11 mouse cellular contexts compared by ENCODE assay signal in the genomic region with DNA sequence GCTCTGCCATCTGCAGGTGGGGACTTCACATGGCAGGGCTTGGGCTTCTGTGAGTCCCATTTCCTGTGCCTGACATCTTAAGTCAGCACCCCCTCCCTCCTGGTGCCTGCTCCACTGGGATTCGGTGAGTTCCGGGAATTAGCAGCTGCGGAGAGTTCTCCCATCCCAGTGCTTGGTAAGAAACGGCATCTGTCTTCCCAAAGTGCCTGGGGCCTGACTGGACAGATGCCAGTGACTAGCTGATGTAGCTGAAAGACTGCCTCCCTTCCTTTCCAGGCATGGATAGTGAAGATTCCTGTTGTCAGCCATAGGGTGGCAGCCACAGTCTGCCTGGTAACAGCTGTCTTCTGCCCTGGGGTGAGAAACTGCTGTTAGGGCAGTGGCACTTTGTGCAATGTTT. TPM values are rescaled to one million over a fixed set of nuclear protein-coding genes. Genes with fewer than 3 reads are reported as not detected.
DNase-seq lines count a peak whose midpoint lies in the region; ATAC-seq lines count a peak whose summit lies in the region.
"Had no signal": no experiment of that assay in that cellular context is flagged by ENCODE, and none has a peak within 500 bp of the region (broad histone marks: within the 10 kb centered on the region; RNA-seq: fewer than 3 reads in every experiment).

No protein-coding gene starts in this region.

- DNase-seq in cerebellum, adult 11 months: peak; percentile 39
- DNase-seq in layer of hippocampus, postnatal 36 days: peak; percentile 37
- peak; percentile 67 for DNase-seq in right cerebral cortex, postnatal 25 days
- DNase-seq in spleen, postnatal 4 days (ENCODE audit: low spot score in 2 of 2): no peak
- no peak for DNase-seq in heart, adult 9 months (ENCODE audit: low spot score in 2 of 2)

- no peak overlapping the region for H3K4me3 ChIP-seq in midbrain, embryonic 16.5 days (ENCODE audit: low read depth, low read length)
- no peak overlapping the region for H3K4me3 ChIP-seq in midbrain, embryonic 13.5 days (replicated peaks)

- whole genome bisulfite sequencing in midbrain, embryonic 16.5 days: 14% methylated on average over 4 of the region's 4 CpGs
- WGBS in midbrain, embryonic 13.5 days: 18% methylated on average over 4 of the region's 4 CpGs

- no peak overlapping the region for H3K9ac ChIP-seq in midbrain, embryonic 16.5 days (ENCODE audit: low read depth, low read length)
- no peak overlapping the region; the same call in 1 of the 2 replicates for H3K9ac ChIP-seq in midbrain, embryonic 13.5 days (replicated peaks)

- no peak for ATAC-seq in cerebellum, adult (ENCODE audit: insufficient number of reproducible peaks, low FRiP score, low TSS enrichment)
- ATAC-seq in midbrain, embryonic 16.5 days: peak; percentile 29; the same call in 1 of the 2 replicates
- ATAC-seq in midbrain, embryonic 13.5 days: no peak

- peaks cover 10% of the 10 kb centered on the region for H3K27me3 ChIP-seq in midbrain, embryonic 16.5 days (ENCODE audit: control insufficient read depth, insufficient read depth, low read depth, low read length)
- peaks cover 33% of the 10 kb centered on the region for H3K27me3 ChIP-seq in midbrain, embryonic 13.5 days

- H3K4me2 ChIP-seq in midbrain, embryonic 16.5 days (ENCODE audit: low read length): no peak overlapping the region
- H3K4me2 ChIP-seq in midbrain, embryonic 13.5 days (replicated peaks): no peak overlapping the region

- peaks cover 10% of the 10 kb centered on the region; the same call in 1 of the 2 replicates for H3K4me1 ChIP-seq in midbrain, embryonic 16.5 days (ENCODE audit: control insufficient read depth, insufficient read depth, low read length)
- H3K4me1 ChIP-seq in midbrain, embryonic 13.5 days (replicated peaks): peaks cover 18% of the 10 kb centered on the region

- no peaks in the 10 kb centered on the region for H3K9me3 ChIP-seq in midbrain, embryonic 16.5 days (replicated peaks; ENCODE audit: control insufficient read depth, low read length, poor library complexity, severe bottlenecking)
- no peaks in the 10 kb centered on the region for H3K9me3 ChIP-seq in midbrain, embryonic 13.5 days

- H3K36me3 ChIP-seq in midbrain, embryonic 16.5 days (ENCODE audit: control insufficient read depth, insufficient read depth, low read length): no peaks in the 10 kb centered on the region
- H3K36me3 ChIP-seq in midbrain, embryonic 13.5 days: no peaks in the 10 kb centered on the region

- no peak overlapping the region for H3K27ac ChIP-seq in midbrain, embryonic 16.5 days (ENCODE audit: low read length)
- H3K27ac ChIP-seq in midbrain, embryonic 13.5 days: no peak overlapping the region
- H3K27ac ChIP-seq: macrophage had no signal

RNA-seq across cellular contexts. Expression of a gene that starts 1.9 kb away (rescaled TPM):
- polyA plus RNA-seq in midbrain, embryonic 16.5 days (2015; fragmentation: Nextera tagmentation; extraction: Ambion mirVana): 18.8 and 21.8 TPM in 2 replicates
- 4.4 and 5.9 TPM in 2 replicates for polyA plus RNA-seq in midbrain, embryonic 13.5 days (2015; fragmentation: Nextera tagmentation; extraction: Ambion mirVana)
- total RNA-seq in layer of hippocampus, postnatal 36 days (2021): 10 to 100 TPM; 29.7 to 45.1 TPM
- polyA plus RNA-seq: C2C12, macrophage had no signal

RNA-seq across cellular contexts. Expression of a gene that starts 18.4 kb away (rescaled TPM):
- polyA plus RNA-seq in midbrain, embryonic 16.5 days (2015; fragmentation: Nextera tagmentation; extraction: Ambion mirVana): not detected in 2 replicates
- polyA plus RNA-seq in midbrain, embryonic 13.5 days (2015; fragmentation: Nextera tagmentation; extraction: Ambion mirVana): not detected in 2 replicates
- total RNA-seq in layer of hippocampus, postnatal 36 days (2021): not detected
- polyA plus RNA-seq: C2C12; heart, embryonic 16.5 days; macrophage had no signal

RNA-seq across cellular contexts. Expression of a gene that starts 42.5 kb away (rescaled TPM):
- not detected in 2 replicates for polyA plus RNA-seq in midbrain, embryonic 16.5 days (2015; fragmentation: Nextera tagmentation; extraction: Ambion mirVana)
- polyA plus RNA-seq in midbrain, embryonic 13.5 days (2015; fragmentation: Nextera tagmentation; extraction: Ambion mirVana): not detected in 2 replicates
- not detected for total RNA-seq in layer of hippocampus, postnatal 36 days (2021)
- polyA plus RNA-seq: C2C12; heart, embryonic 16.5 days; macrophage had no signal

RNA-seq across cellular contexts. Expression of a gene that starts 49.8 kb away (rescaled TPM):
- not detected in 2 replicates for polyA plus RNA-seq in midbrain, embryonic 16.5 days (2015; fragmentation: Nextera tagmentation; extraction: Ambion mirVana)
- not detected in 2 replicates for polyA plus RNA-seq in midbrain, embryonic 13.5 days (2015; fragmentation: Nextera tagmentation; extraction: Ambion mirVana)
- not detected for total RNA-seq in layer of hippocampus, postnatal 36 days (2021)
- polyA plus RNA-seq: C2C12; heart, embryonic 16.5 days; macrophage had no signal

Comparison
In these comparisons a context has a peak if more than half of its experiments do, and no peak if none do; other contexts are left out.
1. DNase-seq: peak in cerebellum, adult 11 months (single experiment), layer of hippocampus, postnatal 36 days (2 of 2) and right cerebral cortex, postnatal 25 days (single experiment); none in spleen, postnatal 4 days (0 of 2) and heart, adult 9 months (0 of 2).